Mouse (Mus musculus) ovary, postnatal 10 days (tissue): ENCODE data around the gene Myl9.

Experiments
- DNase-seq: peaks from one replicate; pipeline ENCODE4 v3.0.0; 2022; ENCODE audit warnings: low spot score

Gene Myl9

DNA sequence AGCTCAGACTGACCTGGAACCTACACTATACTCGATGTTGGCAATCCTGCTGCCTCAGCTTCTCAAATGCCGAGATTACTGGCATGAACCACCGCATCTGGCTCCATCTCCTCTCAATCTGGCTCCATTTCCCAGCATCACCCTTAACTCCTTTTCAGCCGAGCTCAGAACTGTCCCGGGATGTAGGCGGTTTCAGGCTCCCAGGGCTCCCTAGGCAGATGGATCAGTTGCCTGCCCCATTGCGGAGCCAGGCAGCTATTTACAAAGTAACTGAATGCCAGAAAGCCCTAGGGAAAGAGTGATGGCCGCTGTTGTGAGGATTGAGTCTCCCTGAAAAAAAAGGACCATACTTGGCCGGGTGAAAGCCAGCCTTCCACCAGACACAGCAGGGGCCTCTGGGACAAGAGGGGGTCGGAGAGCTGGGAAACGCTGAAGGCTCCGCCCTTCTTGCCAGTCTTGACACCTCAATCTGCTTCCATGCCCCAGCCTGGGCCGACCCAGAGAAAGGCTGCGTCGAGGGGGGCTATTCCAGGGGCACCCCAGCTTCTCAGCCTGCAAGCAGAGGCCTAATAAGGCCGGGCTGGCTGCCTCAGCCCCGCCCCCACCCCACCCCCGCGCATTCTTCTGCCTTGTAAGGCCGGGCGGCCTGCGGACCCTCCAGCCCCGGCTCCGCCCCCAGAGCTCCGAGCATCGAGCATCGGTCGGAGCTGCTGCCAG, at the start of gene Myl9:
TSS of gene Myl9 (plus strand) at position 683 of the 717 bp plus-strand sequence.
- peak; percentile 48 for DNase-seq

DNA sequence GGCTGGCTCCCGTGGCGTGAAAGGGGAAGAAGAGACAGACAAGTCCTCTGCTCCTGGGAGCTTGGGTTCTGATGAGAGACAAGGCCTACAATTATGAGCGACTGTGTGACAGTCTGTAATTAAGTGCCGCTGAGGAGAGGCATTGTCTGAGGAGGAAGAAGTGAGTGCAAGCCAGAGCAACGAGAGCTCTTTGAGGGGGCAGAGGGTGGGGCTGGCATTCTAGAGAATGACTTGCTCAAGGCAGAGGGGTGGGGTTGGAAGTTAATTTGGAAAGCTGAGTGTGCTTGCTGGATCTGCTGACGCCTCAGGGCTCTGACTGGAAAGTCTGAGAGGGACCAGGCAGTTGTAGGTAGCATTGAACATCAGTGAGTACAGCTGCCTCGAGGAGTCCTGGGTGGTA, 48.9 kb upstream of the Myl9 start:
- DNase-seq: no peak

DNA sequence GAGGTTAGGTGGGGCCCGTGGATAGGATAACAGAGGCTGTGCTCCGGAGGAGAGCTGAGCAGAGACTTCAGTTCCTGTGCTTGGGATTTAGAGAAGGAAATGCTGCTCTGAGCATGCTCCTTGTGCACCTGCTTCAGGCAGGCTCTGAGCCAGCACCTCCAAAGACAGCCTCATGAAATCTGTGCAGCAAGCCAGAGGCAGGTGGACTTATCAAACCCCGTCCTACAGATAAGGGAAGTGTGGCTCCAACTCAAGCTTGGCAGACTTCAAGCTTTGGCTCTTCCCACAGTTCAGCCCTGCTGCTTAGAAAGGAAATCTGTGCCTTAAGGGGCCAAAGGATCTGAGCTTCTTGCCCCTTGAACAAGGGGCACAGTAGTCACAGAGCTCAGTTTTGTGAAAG, 48.3 kb upstream of the Myl9 start:
- DNase-seq: no peak

DNA sequence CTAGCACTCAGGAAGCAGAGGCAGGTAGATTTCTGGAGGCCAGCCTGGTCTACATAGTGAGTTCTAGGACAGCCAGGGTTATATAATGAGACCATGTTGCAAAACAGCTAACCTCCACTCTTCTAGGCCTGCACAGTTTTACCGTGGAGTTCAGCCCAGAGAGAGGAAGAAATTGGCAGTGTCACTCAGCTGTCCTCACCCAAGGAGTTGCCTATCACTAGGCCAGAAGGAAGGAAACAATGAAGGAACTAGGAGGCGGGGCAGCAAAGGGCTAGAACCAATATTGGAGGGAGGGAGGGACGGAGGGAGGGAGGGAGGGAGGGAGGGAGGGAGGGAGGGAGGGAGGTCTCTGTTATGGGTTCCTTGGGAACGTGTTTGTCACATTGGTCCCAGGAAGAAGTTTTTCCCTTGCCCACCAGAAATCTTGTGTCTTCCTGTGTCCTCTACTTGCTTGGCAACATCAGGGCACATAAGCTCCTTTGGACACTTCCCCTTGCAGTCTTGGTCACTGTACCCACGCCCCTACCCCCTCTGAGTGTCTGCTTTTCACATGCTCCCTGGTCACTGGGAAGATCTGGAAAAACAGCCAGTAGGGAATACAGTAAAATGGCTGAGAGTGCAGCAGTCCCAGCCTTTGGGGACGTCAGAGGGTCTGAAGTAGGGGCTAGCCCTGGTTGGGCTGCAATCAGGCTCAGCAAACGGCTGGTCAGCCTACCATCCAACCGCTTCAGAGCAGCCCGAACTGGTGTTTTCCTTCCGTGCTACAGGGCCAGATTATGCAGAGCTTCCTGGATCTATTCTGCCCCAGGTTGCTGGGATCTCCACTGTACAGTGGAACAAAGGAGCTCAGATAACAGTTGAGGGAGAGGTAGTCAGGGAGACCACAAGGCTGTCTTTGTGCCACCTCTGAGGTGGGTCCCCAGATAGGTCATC, 45.4 kb upstream of the Myl9 start:
- DNase-seq: no peak

DNA sequence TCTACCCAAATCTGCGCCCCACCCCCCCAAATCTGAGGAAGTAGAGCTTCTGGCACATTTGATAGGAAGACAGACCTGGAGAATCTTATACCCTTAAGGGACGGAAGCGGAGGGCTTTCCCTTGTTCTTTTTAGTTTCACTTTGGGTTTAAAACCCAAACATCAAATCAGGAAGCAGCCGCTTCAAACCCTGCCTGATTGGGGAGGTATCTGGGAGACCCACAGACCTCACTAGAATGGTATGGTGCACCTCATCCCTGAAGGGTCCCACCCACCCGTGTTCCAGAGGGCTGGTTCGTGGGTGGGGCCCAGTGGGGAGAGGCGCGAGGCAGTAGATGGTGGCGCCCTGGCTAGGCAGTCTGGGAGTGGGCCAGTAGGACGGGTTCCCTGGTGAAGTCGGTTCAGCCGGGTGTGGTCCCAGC, 44.7 kb upstream of the Myl9 start:
- DNase-seq: no peak

DNA sequence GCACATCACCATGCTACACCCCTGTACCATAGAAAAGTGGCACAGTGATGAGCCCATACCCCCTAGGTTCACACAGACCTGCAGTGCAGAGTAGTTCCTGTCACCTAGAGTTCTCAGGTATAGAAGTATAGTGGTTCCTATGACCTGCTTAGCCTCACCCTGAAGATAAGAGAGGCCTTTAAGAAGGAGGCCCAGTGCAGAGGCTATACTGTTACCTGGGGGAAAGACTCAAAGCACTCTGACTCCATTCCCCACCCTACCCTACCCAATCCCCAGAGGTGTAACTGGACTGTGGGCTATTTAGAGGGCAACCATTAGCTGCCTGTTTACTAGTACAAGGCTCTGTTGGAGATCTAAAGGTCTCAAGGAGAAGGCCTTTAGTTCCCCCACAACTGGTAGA, 43.6 kb upstream of the Myl9 start:
- no peak for DNase-seq

DNA sequence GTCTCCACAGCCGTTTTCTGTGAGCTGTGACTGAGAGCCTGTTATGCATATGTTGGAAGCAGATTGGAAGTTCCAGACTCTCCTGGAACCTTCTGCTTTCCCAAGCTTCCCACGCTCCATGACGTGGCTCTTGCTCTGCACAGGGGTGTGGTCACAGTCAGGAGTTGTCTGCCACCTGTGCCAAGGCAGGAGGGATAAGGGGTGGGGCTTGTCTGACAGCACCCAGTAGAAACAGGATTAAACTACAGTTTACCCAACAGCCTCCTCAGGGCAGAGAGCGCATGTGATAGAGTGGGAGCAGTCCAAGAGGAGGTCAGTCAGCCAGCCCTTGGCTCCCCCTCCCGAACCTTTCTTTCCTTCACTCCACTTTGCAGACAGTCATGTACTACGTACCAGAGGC, 43.1 kb upstream of the Myl9 start:
- DNase-seq: no peak

DNA sequence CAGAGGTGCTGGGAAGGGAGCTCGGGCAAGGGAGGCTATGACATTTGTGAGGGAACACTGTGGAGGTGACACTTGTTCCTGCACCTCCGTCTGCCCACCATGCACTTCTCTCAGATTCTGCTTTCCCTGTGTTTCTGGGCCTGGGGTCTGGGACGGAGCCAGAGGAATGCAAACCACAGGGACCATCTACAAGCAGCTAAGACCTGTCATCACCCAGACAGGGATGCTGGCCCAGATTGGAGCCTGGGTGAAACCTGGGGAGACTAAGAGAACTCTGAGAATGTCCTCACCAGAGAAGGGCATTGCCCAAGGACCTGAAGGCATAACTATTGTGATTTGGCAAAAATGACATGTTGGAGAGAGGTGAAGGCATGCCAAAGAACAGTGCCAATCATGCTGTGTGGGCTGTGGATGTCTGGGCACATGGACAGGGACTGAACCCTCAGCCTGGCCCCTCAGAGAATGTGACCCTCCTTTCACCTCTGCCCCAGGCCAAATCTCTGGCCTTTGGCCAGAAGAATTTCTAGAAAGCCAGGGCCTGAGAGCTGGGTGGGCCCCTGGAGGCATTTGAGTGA, 39.4 kb upstream of the Myl9 start:
- DNase-seq: no peak

DNA sequence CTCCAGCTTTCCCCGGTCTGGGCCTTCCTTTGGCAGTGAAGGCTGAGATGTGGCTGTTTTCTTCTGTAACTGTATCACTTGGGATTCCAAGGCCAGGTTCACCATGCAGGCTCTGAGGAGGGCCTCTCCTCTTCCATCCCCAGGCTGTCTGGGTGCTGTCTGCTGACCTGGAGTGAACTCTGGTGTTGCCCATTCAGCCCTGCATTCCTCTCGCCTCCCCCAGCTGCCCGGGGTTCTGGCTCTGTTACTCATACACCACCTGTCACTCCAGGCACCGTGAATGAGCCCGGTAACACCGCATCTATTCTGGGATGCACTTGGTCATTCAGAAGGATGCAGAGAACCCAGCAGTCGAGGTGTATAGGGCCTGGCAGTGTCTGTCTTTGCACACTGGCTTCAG, 38.4 kb upstream of the Myl9 start:
- DNase-seq: no peak

DNA sequence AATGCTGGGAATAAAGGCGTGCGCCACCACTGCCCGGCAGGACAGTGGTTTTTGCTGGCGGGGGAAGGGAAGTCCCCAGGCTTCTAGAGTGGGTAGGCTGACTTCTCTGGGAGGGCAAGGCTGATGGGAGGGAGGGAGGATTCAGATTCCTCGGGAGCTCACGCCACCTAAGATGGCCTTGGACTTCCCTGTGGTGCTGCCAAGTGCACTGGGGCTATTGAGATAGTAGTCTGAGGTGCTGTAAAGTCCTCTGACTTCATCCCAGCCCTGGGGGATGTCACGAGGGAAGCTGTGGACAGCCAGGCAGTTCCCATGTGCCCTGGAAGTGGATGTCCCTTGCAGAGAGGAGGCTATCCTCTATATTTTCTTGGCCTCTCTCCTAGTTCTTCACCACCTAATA, 37.2 kb upstream of the Myl9 start:
- DNase-seq: no peak

DNA sequence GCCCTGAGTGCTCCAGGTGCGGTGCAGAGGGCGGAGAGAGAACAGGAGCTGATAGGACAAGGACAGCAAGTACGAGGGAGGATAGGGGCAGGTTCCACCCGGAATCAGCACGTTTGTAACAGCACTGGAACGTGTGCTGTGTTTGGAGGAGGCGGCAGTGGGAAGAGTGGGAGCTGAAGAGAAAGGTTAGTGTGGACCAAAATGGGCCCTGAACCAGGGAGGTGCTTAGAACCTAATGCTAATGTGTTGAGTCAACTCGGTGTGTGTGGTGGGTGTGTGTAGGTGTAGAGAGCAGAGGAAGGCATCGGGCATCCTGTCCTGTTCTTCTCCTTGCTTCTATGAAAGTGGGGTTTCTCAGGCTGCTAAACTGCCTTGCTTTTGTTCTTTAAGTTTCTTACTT, 34.0 kb upstream of the Myl9 start:
- no peak for DNase-seq

DNA sequence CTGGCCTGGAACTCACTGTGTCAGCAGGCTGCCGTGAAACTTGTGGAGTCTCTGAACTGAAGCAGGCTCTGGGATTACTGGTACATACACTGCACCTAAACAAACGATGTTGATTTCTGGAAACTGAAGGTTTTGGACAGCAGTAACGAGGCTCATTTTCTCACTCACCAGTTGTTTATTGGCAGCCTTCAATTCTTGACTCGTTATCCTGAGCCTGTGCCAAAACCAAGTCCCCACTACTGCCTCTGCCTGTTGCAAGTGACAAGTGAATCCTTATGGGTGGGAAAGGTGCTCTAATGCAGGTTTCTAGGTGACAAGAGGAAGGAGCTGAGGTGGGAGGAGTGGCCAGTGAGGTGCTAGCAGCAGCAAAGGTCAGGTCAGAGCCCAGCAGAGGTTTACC, 33.2 kb upstream of the Myl9 start:
- no peak for DNase-seq

DNA sequence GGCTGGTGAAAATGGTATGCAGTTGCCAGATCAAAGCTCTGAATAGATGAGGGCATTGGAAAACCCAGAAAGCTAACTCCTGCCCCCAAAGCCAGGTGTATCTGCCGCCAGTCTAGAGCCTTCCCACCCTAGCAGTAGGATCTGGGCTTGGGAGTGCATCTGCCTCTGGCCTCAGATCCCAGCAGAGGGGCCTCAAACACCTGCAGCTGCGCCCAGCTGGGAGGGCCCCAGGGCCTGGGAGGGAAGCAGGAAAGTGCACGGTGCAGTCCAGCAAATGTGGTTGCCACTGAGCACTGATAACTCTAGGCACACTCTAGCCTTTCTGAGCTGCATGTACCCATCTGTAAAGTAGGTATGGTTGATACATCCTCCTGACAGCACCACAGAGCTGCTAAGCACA, 32.0 kb upstream of the Myl9 start:
- DNase-seq: no peak

DNA sequence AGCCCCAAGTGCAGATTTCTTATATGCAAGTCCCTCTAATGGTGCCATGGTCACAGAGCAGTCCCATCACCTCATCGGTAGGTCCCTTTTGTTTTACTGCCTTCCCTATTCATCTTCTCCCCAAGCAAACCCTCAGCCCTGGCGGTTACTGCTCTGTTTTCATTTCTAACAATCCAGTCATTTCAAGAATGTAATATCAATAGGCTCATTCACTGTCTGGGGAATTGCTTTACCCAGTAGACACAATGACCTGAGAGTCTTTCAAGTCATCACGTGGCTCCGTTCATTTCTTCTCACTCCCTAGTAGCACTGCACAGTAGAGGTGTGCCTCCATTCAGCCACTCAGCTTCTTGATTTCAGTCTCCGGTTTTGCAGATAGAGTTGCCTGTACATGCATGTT, 30.8 kb upstream of the Myl9 start:
- DNase-seq: no peak

DNA sequence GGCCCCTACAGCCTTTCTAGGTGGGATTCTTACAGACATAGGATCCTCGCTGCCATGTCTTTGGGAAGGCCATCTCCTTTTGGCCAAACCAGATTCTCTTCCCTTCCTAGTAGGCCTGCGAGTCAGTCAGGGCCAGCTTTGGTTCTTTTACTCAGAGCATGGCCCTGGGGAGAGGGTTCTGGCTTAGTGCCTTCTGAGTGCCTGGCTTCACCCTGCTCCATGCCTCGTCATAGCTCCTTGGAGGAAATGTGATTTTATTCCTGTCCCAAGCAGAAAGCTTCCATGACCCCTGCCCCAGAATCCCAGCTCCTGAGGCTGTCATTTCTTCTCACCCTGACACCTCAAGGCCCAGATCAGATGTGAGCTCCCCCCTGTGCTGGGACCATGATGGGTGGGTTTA, 27.9 kb upstream of the Myl9 start:
- no peak for DNase-seq

DNA sequence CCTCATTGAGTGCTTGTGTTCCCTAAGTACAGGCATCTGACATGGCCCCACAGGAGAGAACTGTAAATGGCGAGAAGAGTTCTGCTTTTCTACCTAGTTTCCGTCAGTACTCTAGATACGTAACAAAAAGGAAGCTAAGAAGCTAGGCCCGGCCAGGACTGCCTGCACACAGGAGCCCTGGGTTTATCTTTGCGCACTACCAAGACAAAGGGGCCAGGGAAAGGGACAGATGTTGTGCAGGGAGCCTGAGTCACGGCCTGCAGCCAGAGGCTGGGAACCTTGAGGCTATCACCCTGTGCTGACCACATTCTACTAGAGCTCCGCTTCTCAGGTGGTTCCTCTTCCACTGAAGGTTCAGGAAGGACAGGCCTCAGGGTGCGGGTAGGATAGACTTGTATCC, 25.5 kb upstream of the Myl9 start:
- no peak for DNase-seq

DNA sequence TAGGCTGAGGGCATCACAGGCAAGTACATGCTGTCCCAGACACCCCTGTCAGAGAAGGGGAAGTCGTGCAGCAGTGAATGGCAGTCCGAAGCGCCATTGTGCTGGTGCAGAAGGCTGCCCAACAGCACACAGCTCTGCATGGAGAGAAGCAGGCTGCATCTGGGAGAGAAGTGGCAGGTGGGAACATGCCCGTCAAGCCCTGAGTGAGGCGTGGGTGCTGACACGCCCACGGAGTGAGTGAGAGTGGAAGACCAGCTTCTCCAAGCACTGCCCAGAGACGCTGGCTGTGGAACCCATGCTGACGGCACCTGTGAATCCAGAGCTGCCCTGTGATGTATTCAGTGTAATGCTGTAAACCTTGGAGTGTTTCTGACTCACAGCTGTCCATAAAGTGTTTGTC, 18.3 kb upstream of the Myl9 start:
- DNase-seq: no peak

DNA sequence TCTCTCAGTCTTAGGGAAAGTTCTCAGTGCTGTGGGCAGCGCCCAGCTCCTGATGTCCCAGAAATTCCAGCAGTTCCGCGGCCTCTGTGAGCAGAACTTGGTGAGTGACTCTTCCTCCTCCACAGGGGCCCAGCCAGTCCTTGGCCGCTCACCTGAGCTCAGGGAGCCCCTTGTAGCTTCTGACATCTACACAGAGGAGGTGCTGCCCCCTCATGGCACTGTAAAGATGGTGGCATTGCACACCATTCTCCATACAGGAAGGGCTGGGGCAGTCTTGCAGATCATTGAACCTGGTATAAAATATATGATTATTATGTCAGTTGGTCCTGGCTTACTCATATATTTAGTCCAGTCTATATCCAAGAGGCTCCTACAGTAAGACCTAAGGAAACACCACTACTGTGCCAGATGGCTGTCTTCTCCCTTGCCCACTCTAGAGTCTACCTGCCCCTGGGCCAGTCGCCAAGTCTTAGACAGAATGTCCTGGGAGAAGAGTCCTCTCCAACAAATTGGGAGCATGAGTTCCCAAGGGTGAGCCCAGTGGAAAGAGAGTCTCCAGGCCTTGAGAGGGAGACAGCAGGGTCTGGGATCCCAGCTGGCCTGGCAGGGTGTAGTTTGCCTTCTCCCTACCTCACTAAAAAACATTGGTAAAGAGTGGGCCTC, 14.2 kb upstream of the Myl9 start:
- no peak for DNase-seq

DNA sequence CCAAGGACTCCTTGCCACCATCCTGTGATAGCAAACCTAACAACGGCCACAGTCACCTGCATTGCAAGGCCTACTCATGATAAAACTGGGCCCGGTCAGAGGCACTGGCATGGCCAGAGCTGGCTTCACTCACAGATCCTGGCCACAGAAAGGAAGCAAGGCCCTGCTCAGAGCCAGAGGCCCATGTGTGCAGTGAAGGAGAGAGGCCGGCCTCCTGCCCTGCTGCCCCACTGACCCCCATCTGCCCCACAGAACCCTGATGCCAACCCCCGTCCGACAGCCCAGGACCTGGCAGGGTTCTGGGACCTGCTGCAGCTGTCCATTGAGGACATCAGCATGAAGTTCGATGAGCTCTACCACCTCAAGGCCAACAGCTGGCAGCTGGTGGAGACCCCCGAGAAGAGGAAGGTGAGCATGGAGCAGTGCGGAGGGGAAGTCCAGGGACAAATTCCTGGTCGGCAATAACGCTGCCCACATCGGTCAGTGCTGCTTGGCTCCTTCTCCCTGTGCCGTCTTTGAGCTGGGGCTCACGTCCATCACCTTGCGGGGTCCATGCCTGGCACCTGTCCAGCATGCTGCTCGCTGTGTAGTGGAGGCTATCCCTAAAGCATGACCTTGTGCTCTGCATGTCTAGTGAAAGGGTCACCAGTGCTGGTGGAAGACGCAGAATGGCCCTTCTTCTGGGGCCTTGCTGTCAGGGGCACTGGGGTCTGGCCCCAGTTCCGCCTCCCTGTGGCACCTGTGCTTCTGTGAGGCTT, 13.5 kb upstream of the Myl9 start:
- DNase-seq: no peak

DNA sequence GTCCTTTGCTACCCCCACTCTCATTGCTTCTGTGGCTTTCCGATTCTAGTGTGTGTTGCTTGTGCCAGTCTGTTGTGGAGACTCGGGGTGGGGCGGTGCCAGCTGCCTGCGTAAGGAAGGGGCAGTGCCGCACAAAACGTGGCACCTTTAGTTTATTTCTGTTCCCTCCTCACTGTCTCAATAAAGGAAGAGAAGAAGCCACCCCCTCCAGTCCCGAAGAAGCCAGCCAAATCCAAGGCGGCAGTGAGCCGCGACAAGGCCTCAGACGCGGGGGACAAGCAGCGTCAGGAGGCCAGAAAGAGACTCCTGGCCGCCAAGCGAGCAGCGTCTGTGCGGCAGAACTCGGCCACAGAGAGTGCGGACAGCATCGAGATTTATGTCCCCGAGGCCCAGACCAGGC, 12.7 kb upstream of the Myl9 start:
- DNase-seq: no peak

DNA sequence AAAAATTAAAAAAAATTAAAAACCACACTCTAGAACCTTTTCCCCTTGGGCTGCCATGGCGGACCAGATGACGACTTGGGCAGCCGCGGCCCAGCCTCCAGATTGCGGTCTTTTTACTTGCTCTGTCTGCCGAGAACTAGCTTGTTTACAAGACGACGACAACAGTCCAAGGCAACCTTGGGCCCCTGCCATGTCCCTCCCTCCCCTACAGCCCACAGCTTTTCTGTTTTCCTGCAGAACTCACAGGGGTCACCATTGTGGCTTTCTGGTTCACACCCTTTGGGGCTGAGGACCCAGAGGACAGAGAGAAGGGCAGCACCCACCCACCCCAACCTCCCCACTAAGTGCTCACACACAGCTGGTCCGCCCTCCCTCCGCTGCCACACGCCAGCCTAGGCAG, 12.1 kb upstream of the Myl9 start:
- DNase-seq: no peak

DNA sequence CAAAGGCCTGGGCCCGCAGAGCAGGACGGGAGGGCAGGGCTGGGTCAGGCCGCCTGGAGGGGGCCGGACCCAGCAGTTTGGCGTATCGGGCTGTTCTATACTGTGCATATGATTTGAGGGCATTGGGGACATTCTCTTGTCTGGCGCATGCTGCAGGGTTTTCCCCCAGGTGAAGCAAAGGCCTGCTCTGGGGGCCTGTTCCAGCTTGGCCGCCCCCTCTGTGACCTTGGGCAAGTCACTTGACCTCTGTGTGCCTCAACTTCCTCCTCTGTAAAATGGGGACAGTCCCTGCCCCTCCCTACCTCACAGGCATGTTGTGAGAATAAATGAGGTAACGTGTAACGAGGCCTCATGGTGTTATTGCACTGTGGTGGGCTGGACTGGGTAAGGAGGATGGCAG, 11.2 kb upstream of the Myl9 start:
- DNase-seq: no peak
